Mouse (Mus musculus): ENCODE results near the gene Alox15. TPM values are rescaled to one million over a fixed set of nuclear protein-coding genes. Genes with fewer than 3 reads are reported as not detected.

Gene Alox15
- 3.4 and 10.5 TPM in 2 replicates for polyA plus RNA-seq (2012; rRNA removed)

GRCm38 (mm10) chr11:70351868-70352267, at the start of gene Alox15:
Alox15 (minus strand) TSS chr11:70352031.

GRCm38 (mm10) chr11:70322528-70322927, 29.3 kb downstream of the Alox15 start, which contains the start of gene Alox12e:
Alox12e (minus strand) TSS chr11:70322628.

Other genes starting within 250 kb of the Alox15 start
- gene Mgl2, start 221.7 kb downstream of the Alox15 start, polyA plus RNA-seq (2012; rRNA removed), result 1.7 TPM in 2 replicates
- gene Clec10a, start 195.8 kb downstream of the Alox15 start, polyA plus RNA-seq (2012; rRNA removed), result 1.6 and 2.4 TPM in 2 replicates
- gene Slc16a11, start 139.3 kb downstream of the Alox15 start, polyA plus RNA-seq (2012; rRNA removed), result 36.1 and 38.9 TPM in 2 replicates
- 3.0 and 3.9 TPM in 2 replicates for gene Slc16a13, start 131.0 kb downstream of the Alox15 start, polyA plus RNA-seq (2012; rRNA removed)
- 1.9 and 2.1 TPM in 2 replicates for gene Bcl6b, start 122.2 kb downstream of the Alox15 start, polyA plus RNA-seq (2012; rRNA removed)
- gene 0610010K14Rik, start 114.1 kb downstream of the Alox15 start, polyA plus RNA-seq (2012; rRNA removed), result 20.2 and 24.1 TPM in 2 replicates
- 4.3 and 5.2 TPM in 2 replicates for gene Gm21988, start 112.2 kb downstream of the Alox15 start, polyA plus RNA-seq (2012; rRNA removed)
- gene Rnasek, start 112.2 kb downstream of the Alox15 start, polyA plus RNA-seq (2012; rRNA removed), result 128 and 152 TPM in 2 replicates
- 3.8 and 5.6 TPM in 2 replicates for gene Alox12, start 96.7 kb downstream of the Alox15 start, polyA plus RNA-seq (2012; rRNA removed)
- gene Alox12e, start 29.4 kb downstream of the Alox15 start, polyA plus RNA-seq (2012; rRNA removed), result 0.29 and 0.41 TPM in 2 replicates
- 9.3 and 10.3 TPM in 2 replicates for gene Pelp1, start 58.0 kb upstream of the Alox15 start, polyA plus RNA-seq (2012; rRNA removed)
- gene Arrb2, start 80.6 kb upstream of the Alox15 start, polyA plus RNA-seq (2012; rRNA removed), result 16.9 and 23.4 TPM in 2 replicates
- 6.9 and 7.9 TPM in 2 replicates for gene Med11, start 99.9 kb upstream of the Alox15 start, polyA plus RNA-seq (2012; rRNA removed)
- 2.3 TPM in 2 replicates for gene Zmynd15, start 107.4 kb upstream of the Alox15 start, polyA plus RNA-seq (2012; rRNA removed)
- 14.1 and 16.5 TPM in 2 replicates for gene Cxcl16, start 108.0 kb upstream of the Alox15 start, polyA plus RNA-seq (2012; rRNA removed)
- 9.1 and 10.4 TPM in 2 replicates for gene Tm4sf5, start 153.2 kb upstream of the Alox15 start, polyA plus RNA-seq (2012; rRNA removed)
- gene Vmo1, start 162.6 kb upstream of the Alox15 start, polyA plus RNA-seq (2012; rRNA removed), result not detected in 2 replicates
- 0.10 TPM in 1 of 2 replicates, not detected in the other for gene Gltpd2, start 167.2 kb upstream of the Alox15 start, polyA plus RNA-seq (2012; rRNA removed)
- gene Psmb6, start 173.3 kb upstream of the Alox15 start, polyA plus RNA-seq (2012; rRNA removed), result 154 and 176 TPM in 2 replicates
- not detected in 2 replicates for gene Gm40193, start 180.9 kb upstream of the Alox15 start, polyA plus RNA-seq (2012; rRNA removed)
- 25.1 and 27.7 TPM in 2 replicates for gene Pld2, start 188.0 kb upstream of the Alox15 start, polyA plus RNA-seq (2012; rRNA removed)
- 57.1 and 69.6 TPM in 2 replicates for gene Mink1, start 210.8 kb upstream of the Alox15 start, polyA plus RNA-seq (2012; rRNA removed)